Comparison of ENCODE assay signal across 20 mouse cellular contexts in genomic region chr17:29365105-29365621, GRCm38 (mm10). TPM values are rescaled to one million over a fixed set of nuclear protein-coding genes. Genes with fewer than 3 reads are reported as not detected.
A peak's percentile ranks its signal among the peaks of the same experiment; 100 is the strongest.
DNase-seq lines count a peak whose midpoint lies in the region; ATAC-seq lines count a peak whose summit lies in the region.
"Had no signal": no experiment of that assay in that cellular context is flagged by ENCODE, and none has a peak within 500 bp of the region (broad histone marks: within the 10 kb centered on the region; RNA-seq: fewer than 3 reads in every experiment).

No protein-coding gene starts in this region.

- no peak overlapping the region for H3K4me3 ChIP-seq in intestine, embryonic 16.5 days (ENCODE audit: low read length)
- H3K4me3 ChIP-seq: embryonic facial prominence, embryonic 12.5 days; kidney, embryonic 15.5 days; limb, embryonic 10.5 days; midbrain, embryonic 12.5 days; myocyte had no signal

- WGBS in intestine, embryonic 16.5 days, result 89% methylated on average over 13 of the region's 13 CpGs

- ATAC-seq in activated CD4-positive, CD25-positive, alpha-beta regulatory T cell, adult 4 months, result no peak
- no peak for ATAC-seq in intestine, embryonic 16.5 days
- ATAC-seq: forebrain, embryonic 16.5 days; Patski had no signal

- H3K9me3 ChIP-seq in intestine, embryonic 16.5 days (ENCODE audit: control insufficient read depth, low read length), result no peaks in the 10 kb centered on the region
- H3K9me3 ChIP-seq: embryonic facial prominence, embryonic 12.5 days; kidney, embryonic 15.5 days; limb, embryonic 10.5 days; midbrain, embryonic 12.5 days had no signal

- no peaks in the 10 kb centered on the region for H3K36me3 ChIP-seq in intestine, embryonic 16.5 days (ENCODE audit: control insufficient read depth, insufficient read depth, low read length)
- H3K36me3 ChIP-seq: embryonic facial prominence, embryonic 12.5 days; kidney, embryonic 15.5 days; limb, embryonic 10.5 days; midbrain, embryonic 12.5 days had no signal

- no peak overlapping the region for H3K9ac ChIP-seq in intestine, embryonic 16.5 days (ENCODE audit: low read depth, low read length)
- H3K9ac ChIP-seq: embryonic facial prominence, embryonic 12.5 days; kidney, embryonic 15.5 days; midbrain, embryonic 12.5 days had no signal

- H3K4me2 ChIP-seq in intestine, embryonic 16.5 days (ENCODE audit: low read depth, low read length), result no peak overlapping the region
- H3K4me2 ChIP-seq: embryonic facial prominence, embryonic 12.5 days; kidney, embryonic 15.5 days; liver, embryonic 11.5 days; midbrain, embryonic 12.5 days had no signal

- H3K27me3 ChIP-seq in intestine, embryonic 16.5 days (replicated peaks; ENCODE audit: control insufficient read depth, insufficient read depth, low read length), result no peaks in the 10 kb centered on the region
- H3K27me3 ChIP-seq: Patski had no signal

- peak; percentile 46 for DNase-seq in adrenal gland, postnatal 10 days
- DNase-seq in adrenal gland, adult 8-10 months, result no peak
- peak; percentile 51 to 65 for DNase-seq in spleen, adult 18-20 months
- DNase-seq in spleen, adult 12 weeks (ENCODE audit: low spot score), result no peak
- DNase-seq in cerebellum, adult 18-20 months, result peak; percentile 52 to 56
- peak; percentile 39 to 51 for DNase-seq in cerebellum, postnatal 36 days
- DNase-seq: lung, adult 2 months; retina, postnatal 1 day; right cerebral cortex, postnatal 4 days had no signal

- peaks cover 9% of the 10 kb centered on the region; the same call in 1 of the 2 replicates for H3K4me1 ChIP-seq in intestine, embryonic 16.5 days (ENCODE audit: control insufficient read depth, insufficient read depth, low read length)

- H3K27ac ChIP-seq in intestine, embryonic 16.5 days (ENCODE audit: low read length), result no peak overlapping the region
- H3K27ac ChIP-seq: embryonic facial prominence, embryonic 12.5 days; kidney, embryonic 15.5 days; limb, embryonic 10.5 days; macrophage; midbrain, embryonic 12.5 days had no signal

RNA-seq across cellular contexts. Expression of gene Fgd2, which starts 4.4 kb away (rescaled TPM):
- 1 to 10 TPM; 4.6 to 7.4 TPM for total RNA-seq in adrenal gland, postnatal 10 days (2021)
- 10 to 100 TPM in 1 of 4 experiments, 1 to 10 TPM in 3; 2.1 to 11.1 (median 6.9) TPM for total RNA-seq in adrenal gland, adult 8-10 months (2022)
- polyA plus RNA-seq in activated CD4-positive, CD25-positive, alpha-beta regulatory T cell, adult 4 months (2017; shearing (Covaris generic)), result 1 to 10 TPM in 1 of 2 experiments, under 1 TPM in 1; 0.79 to 2.5 TPM
- polyA plus RNA-seq in intestine, embryonic 16.5 days (2015; fragmentation: Nextera tagmentation; extraction: Ambion mirVana), result 9.8 and 11.5 TPM in 2 replicates

RNA-seq across cellular contexts. Expression of gene Mtch1, which starts 17.4 kb away (rescaled TPM):
- total RNA-seq in adrenal gland, postnatal 10 days (2021), result 100 to 1,000 TPM; 330 to 395 TPM
- 100 to 1,000 TPM; 236 to 274 (median 253) TPM for total RNA-seq in adrenal gland, adult 8-10 months (2022)
- polyA plus RNA-seq in activated CD4-positive, CD25-positive, alpha-beta regulatory T cell, adult 4 months (2017; shearing (Covaris generic)), result 10 to 100 TPM; 14.6 to 18.4 TPM
- polyA plus RNA-seq in intestine, embryonic 16.5 days (2015; fragmentation: Nextera tagmentation; extraction: Ambion mirVana), result 31.7 and 146 TPM in 2 replicates

RNA-seq across cellular contexts. Expression of gene Pi16, which starts 47.7 kb away (rescaled TPM):
- total RNA-seq in adrenal gland, postnatal 10 days (2021), result 10 to 100 TPM; 24.5 to 26.1 TPM
- 10 to 100 TPM in 3 of 4 experiments, 1 to 10 TPM in 1; 9.0 to 16.7 (median 14.0) TPM for total RNA-seq in adrenal gland, adult 8-10 months (2022)
- under 1 TPM; 0.38 to 0.49 TPM for polyA plus RNA-seq in activated CD4-positive, CD25-positive, alpha-beta regulatory T cell, adult 4 months (2017; shearing (Covaris generic))
- polyA plus RNA-seq in intestine, embryonic 16.5 days (2015; fragmentation: Nextera tagmentation; extraction: Ambion mirVana), result 0.88 and 1.1 TPM in 2 replicates
- polyA plus RNA-seq: Patski had no signal

Comparison
In these comparisons a context has a peak if more than half of its experiments do, and no peak if none do; other contexts are left out.
1. DNase-seq: peak in adrenal gland, postnatal 10 days (single experiment), spleen, adult 18-20 months (2 of 2), cerebellum, adult 18-20 months (2 of 2) and cerebellum, postnatal 36 days (2 of 2); none in adrenal gland, adult 8-10 months (single experiment) and spleen, adult 12 weeks (single experiment).